Mouse (Mus musculus) stomach, embryonic 14.5 days (tissue): ENCODE measurements around the gene Rnase4. TPM values are rescaled to one million over a fixed set of nuclear protein-coding genes. Genes with fewer than 3 reads are reported as not detected.

ENCODE experiments used
- polyA plus RNA-seq: library from polyadenylated mRNA; unstranded; fragments of >200 nt; fragmentation: Nextera tagmentation; extraction: Ambion mirVana; gene quantifications from 2 replicates; pipeline ENCODE4 v1.2.1, GENCODE M21; 2014

Rnase4 gene
- polyA plus RNA-seq, 1 experiment from 2014 or later = 60.3 TPM

Other genes starting within 250 kb of the Rnase4 start
- gene Tep1, start 220.5 kb upstream of the Rnase4 start, polyA plus RNA-seq = 8.6 and 8.7 TPM in 2 replicates
- 0.14 and 0.35 TPM in 2 replicates for gene Klhl33, start 193.6 kb upstream of the Rnase4 start, polyA plus RNA-seq
- 149 and 169 TPM in 2 replicates for gene Osgep, start 166.2 kb upstream of the Rnase4 start, polyA plus RNA-seq
- 217 and 223 TPM in 2 replicates for gene Apex1, start 166.1 kb upstream of the Rnase4 start, polyA plus RNA-seq
- 41.0 and 50.2 TPM in 2 replicates for gene Pip4p1, start 160.2 kb upstream of the Rnase4 start, polyA plus RNA-seq
- gene Pnp, start 160.0 kb upstream of the Rnase4 start, polyA plus RNA-seq = 59.5 and 65.1 TPM in 2 replicates
- gene Gm49342, start 146.6 kb upstream of the Rnase4 start, polyA plus RNA-seq = not detected in 2 replicates
- gene Pnp2, start 135.1 kb upstream of the Rnase4 start, polyA plus RNA-seq = 0.31 TPM in 1 of 2 replicates, not detected in the other
- 0.22 TPM in 1 of 2 replicates, not detected in the other for gene Rnase10, start 83.3 kb upstream of the Rnase4 start, polyA plus RNA-seq
- gene Rnase9, start 49.2 kb upstream of the Rnase4 start, polyA plus RNA-seq = not detected in 2 replicates
- gene Rnase11, start 40.9 kb upstream of the Rnase4 start, polyA plus RNA-seq = not detected in 2 replicates
- gene Rnase12, start 33.4 kb upstream of the Rnase4 start, polyA plus RNA-seq = 0.80 TPM in 1 of 2 replicates, not detected in the other
- not detected in 2 replicates for gene Olfr750, start 16.6 kb upstream of the Rnase4 start, polyA plus RNA-seq
- 11.6 and 16.5 TPM in 2 replicates for gene Ang, start 73 bp downstream of the Rnase4 start, polyA plus RNA-seq
- gene Eddm3b, start 23.3 kb downstream of the Rnase4 start, polyA plus RNA-seq = not detected in 2 replicates
- gene Rnase6, start 32.8 kb downstream of the Rnase4 start, polyA plus RNA-seq = 0.32 and 1.4 TPM in 2 replicates
- gene Rnase1, start 55.7 kb downstream of the Rnase4 start, polyA plus RNA-seq = 0.87 and 1.5 TPM in 2 replicates
- not detected in 2 replicates for gene Rnase2b, start 71.2 kb downstream of the Rnase4 start, polyA plus RNA-seq
- not detected in 2 replicates for gene Ang2, start 108.1 kb downstream of the Rnase4 start, polyA plus RNA-seq
- gene Ear14, start 112.3 kb downstream of the Rnase4 start, polyA plus RNA-seq = not detected in 2 replicates
- not detected in 2 replicates for gene Rnase2a, start 165.0 kb downstream of the Rnase4 start, polyA plus RNA-seq